Mouse (Mus musculus): ENCODE measurements around the gene Chit1.

GRCm38 (mm10) chr1:134092852-134093770, 17.9 kb upstream of the Chit1 start:
- TF ChIP-seq CTCF (IDR thresholded peaks at IDR 0.05; ENCODE audit: control insufficient read depth, insufficient read depth, insufficient read length) (no peak), USF1 (IDR thresholded peaks at IDR 0.05; ENCODE audit: low read depth) (no peak)
